Mouse (Mus musculus): ENCODE measurements around the gene Olfr1228. TPM values are rescaled to one million over a fixed set of nuclear protein-coding genes. Genes with fewer than 3 reads are reported as not detected.

The Olfr1228 gene
- not detected in 2 replicates for polyA plus RNA-seq (2015; fragmentation: Nextera tagmentation; extraction: Ambion mirVana)

GRCm38 (mm10) chr2:89253962-89254361, at the start of gene Olfr1228:
Olfr1228 (minus strand) TSS chr2:89254062.

GRCm38 (mm10) chr2:89297168-89297567, 43.3 kb upstream of the Olfr1228 start, which contains the start of gene Olfr1230:
Olfr1230 (minus strand) TSS chr2:89297268.

GRCm38 (mm10) chr2:89287914-89288313, 34.1 kb upstream of the Olfr1228 start, which contains the start of gene Olfr1229:
Olfr1229 (minus strand) TSS chr2:89288014.

GRCm38 (mm10) chr2:89199948-89200347, 53.9 kb downstream of the Olfr1228 start, which contains the start of gene Olfr1226:
Olfr1226 (minus strand) TSS chr2:89200048.

Other genes starting within 250 kb of the Olfr1228 start
- gene Olfr1215, start 247.1 kb downstream of the Olfr1228 start, polyA plus RNA-seq (2015; fragmentation: Nextera tagmentation; extraction: Ambion mirVana) = not detected in 2 replicates
- not detected in 2 replicates for gene Olfr1216, start 235.7 kb downstream of the Olfr1228 start, polyA plus RNA-seq (2015; fragmentation: Nextera tagmentation; extraction: Ambion mirVana)
- gene Olfr1217, start 222.0 kb downstream of the Olfr1228 start, polyA plus RNA-seq (2015; fragmentation: Nextera tagmentation; extraction: Ambion mirVana) = not detected in 2 replicates
- gene Olfr1218, start 192.9 kb downstream of the Olfr1228 start, polyA plus RNA-seq (2015; fragmentation: Nextera tagmentation; extraction: Ambion mirVana) = not detected in 2 replicates
- not detected in 2 replicates for gene Olfr1219, start 170.5 kb downstream of the Olfr1228 start, polyA plus RNA-seq (2015; fragmentation: Nextera tagmentation; extraction: Ambion mirVana)
- gene Olfr1220, start 147.2 kb downstream of the Olfr1228 start, polyA plus RNA-seq (2015; fragmentation: Nextera tagmentation; extraction: Ambion mirVana) = not detected in 2 replicates
- not detected in 2 replicates for gene Olfr1221, start 136.8 kb downstream of the Olfr1228 start, polyA plus RNA-seq (2015; fragmentation: Nextera tagmentation; extraction: Ambion mirVana)
- gene Olfr1222, start 121.0 kb downstream of the Olfr1228 start, polyA plus RNA-seq (2015; fragmentation: Nextera tagmentation; extraction: Ambion mirVana) = not detected in 2 replicates
- not detected in 2 replicates for gene Olfr1223, start 102.5 kb downstream of the Olfr1228 start, polyA plus RNA-seq (2015; fragmentation: Nextera tagmentation; extraction: Ambion mirVana)
- gene Olfr1224-ps1, start 90.0 kb downstream of the Olfr1228 start, polyA plus RNA-seq (2015; fragmentation: Nextera tagmentation; extraction: Ambion mirVana) = not detected in 2 replicates
- gene Olfr1225, start 79.4 kb downstream of the Olfr1228 start, polyA plus RNA-seq (2015; fragmentation: Nextera tagmentation; extraction: Ambion mirVana) = not detected in 2 replicates
- gene Olfr1226, start 54.0 kb downstream of the Olfr1228 start, polyA plus RNA-seq (2015; fragmentation: Nextera tagmentation; extraction: Ambion mirVana) = not detected in 2 replicates
- not detected in 2 replicates for gene Olfr1229, start 34.0 kb upstream of the Olfr1228 start, polyA plus RNA-seq (2015; fragmentation: Nextera tagmentation; extraction: Ambion mirVana)
- gene Olfr1230, start 43.2 kb upstream of the Olfr1228 start, polyA plus RNA-seq (2015; fragmentation: Nextera tagmentation; extraction: Ambion mirVana) = not detected in 2 replicates
- gene Olfr1231, start 53.0 kb upstream of the Olfr1228 start, polyA plus RNA-seq (2015; fragmentation: Nextera tagmentation; extraction: Ambion mirVana) = not detected in 2 replicates
- not detected in 2 replicates for gene Olfr1232, start 75.6 kb upstream of the Olfr1228 start, polyA plus RNA-seq (2015; fragmentation: Nextera tagmentation; extraction: Ambion mirVana)
- not detected in 2 replicates for gene Olfr1233, start 88.3 kb upstream of the Olfr1228 start, polyA plus RNA-seq (2015; fragmentation: Nextera tagmentation; extraction: Ambion mirVana)
- not detected in 2 replicates for gene Olfr1234, start 110.8 kb upstream of the Olfr1228 start, polyA plus RNA-seq (2015; fragmentation: Nextera tagmentation; extraction: Ambion mirVana)
- not detected in 2 replicates for gene Olfr1238, start 155.6 kb upstream of the Olfr1228 start, polyA plus RNA-seq (2015; fragmentation: Nextera tagmentation; extraction: Ambion mirVana)
- not detected in 2 replicates for gene Olfr1239, start 166.3 kb upstream of the Olfr1228 start, polyA plus RNA-seq (2015; fragmentation: Nextera tagmentation; extraction: Ambion mirVana)
- not detected in 2 replicates for gene Olfr1240, start 188.9 kb upstream of the Olfr1228 start, polyA plus RNA-seq (2015; fragmentation: Nextera tagmentation; extraction: Ambion mirVana)
- not detected in 2 replicates for gene Olfr1241, start 233.1 kb upstream of the Olfr1228 start, polyA plus RNA-seq (2015; fragmentation: Nextera tagmentation; extraction: Ambion mirVana)
- gene Olfr1242, start 244.3 kb upstream of the Olfr1228 start, polyA plus RNA-seq (2015; fragmentation: Nextera tagmentation; extraction: Ambion mirVana) = not detected in 2 replicates